Mouse (Mus musculus) forebrain, embryonic 12.5 days (tissue): ENCODE data around the gene Ryr2. TPM values are rescaled to one million over a fixed set of nuclear protein-coding genes. Genes with fewer than 3 reads are reported as not detected.

Source experiments
- ATAC-seq: fragments of 200-750 bp; cut with Nextera tagmentation; 2 replicates; pipeline ENCODE4 v1.8.0; 2017; ENCODE audit warnings: moderate TSS enrichment; ENCODE audit not compliant: low FRiP score
- H3K27ac ChIP-seq: fragments of 300-500 bp; sonication (generic); 2 replicates; pipeline ENCODE4 v1.5.1; 2016; ENCODE audit warnings: mild to moderate bottlenecking
- H3K27me3 ChIP-seq: fragments of 300-500 bp; sonication (generic); 2 replicates; pipeline ENCODE4 v1.6.1; 2016; ENCODE audit warnings: mild to moderate bottlenecking
- H3K36me3 ChIP-seq: fragments of 300-500 bp; sonication (generic); replicated peaks from 2 replicates; pipeline ENCODE4 v1.6.1; 2016; ENCODE audit warnings: mild to moderate bottlenecking
- H3K4me1 ChIP-seq: fragments of 300-500 bp; sonication (generic); 2 replicates; pipeline ENCODE4 v1.6.1; 2016
- H3K4me2 ChIP-seq: fragments of 300-500 bp; sonication (generic); 2 replicates; pipeline ENCODE4 v1.6.1; 2016; ENCODE audit warnings: mild to moderate bottlenecking, moderate library complexity
- H3K4me3 ChIP-seq: fragments of 300-500 bp; sonication (generic); replicated peaks from 2 replicates; pipeline ENCODE4 v1.5.1; 2016; ENCODE audit warnings: mild to moderate bottlenecking
- H3K9ac ChIP-seq: fragments of 300-500 bp; sonication (generic); 2 replicates; pipeline ENCODE4 v1.6.1; 2016; ENCODE audit warnings: mild to moderate bottlenecking
- H3K9me3 ChIP-seq: fragments of 300-500 bp; sonication (generic); 2 replicates; pipeline ENCODE4 v1.6.1; 2016
- WGBS: fragments of 180-500 bp; shearing (Covaris S2); methylation state at CpG from one replicate; pipeline ENCODE4 v1.1.7; 2016; 5-methylcytosine and 5-hydroxymethylcytosine counted together
- polyA plus RNA-seq: library from polyadenylated mRNA; unstranded; fragments of >200 nt; fragmentation: Nextera tagmentation; extraction: Ambion mirVana; gene quantifications from 2 replicates; pipeline ENCODE4 v1.2.1, GENCODE M21; 2016

Gene Ryr2
- polyA plus RNA-seq, 1 experiment from 2014 or later, result 0.37 TPM

- Histone ChIP-seq H3K9me3 (no peaks in the 10 kb centered on the region), H3K27ac (no peak overlapping the region), H3K4me2 (no peak overlapping the region), H3K36me3 (no peaks in the 10 kb centered on the region), H3K27me3 (no peaks in the 10 kb centered on the region), H3K4me1 (no peaks in the 10 kb centered on the region), H3K9ac (no peak overlapping the region), H3K4me3 (no peak overlapping the region)
- no peak for ATAC-seq
- 94% methylated on average over 3 of the region's 3 CpGs for WGBS
Observed at GRCm38 (mm10) chr13:12053910-12054309, 52.8 kb downstream of the Ryr2 start.

GRCm38 (mm10) chr13:12050809-12051208 lies 55.9 kb downstream of the Ryr2 start:
- Histone ChIP-seq H3K9me3 (no peaks in the 10 kb centered on the region), H3K27ac (no peak overlapping the region), H3K4me3 (no peak overlapping the region), H3K27me3 (no peaks in the 10 kb centered on the region), H3K36me3 (no peaks in the 10 kb centered on the region), H3K4me2 (no peak overlapping the region), H3K9ac (no peak overlapping the region), H3K4me1 (no peaks in the 10 kb centered on the region)
- no peak for ATAC-seq
- WGBS, result 87% methylated on average over 1 of the region's 1 CpGs

- H3K27ac ChIP-seq, result no peak overlapping the region
- ATAC-seq, result no peak
- H3K4me1 ChIP-seq, result no peaks in the 10 kb centered on the region
- no peaks in the 10 kb centered on the region for H3K36me3 ChIP-seq
- H3K9me3 ChIP-seq, result no peaks in the 10 kb centered on the region
- H3K4me3 ChIP-seq, result no peak overlapping the region
- 84% methylated on average over 4 of the region's 4 CpGs for WGBS
- no peaks in the 10 kb centered on the region for H3K27me3 ChIP-seq
- H3K4me2 ChIP-seq, result no peak overlapping the region
- no peak overlapping the region for H3K9ac ChIP-seq
Observed at GRCm38 (mm10) chr13:12047059-12047458, 59.7 kb downstream of the Ryr2 start.

GRCm38 (mm10) chr13:12044751-12045150 lies 62.0 kb downstream of the Ryr2 start:
- no peak for ATAC-seq
- Histone ChIP-seq H3K4me3 (no peak overlapping the region), H3K4me2 (no peak overlapping the region), H3K9me3 (no peaks in the 10 kb centered on the region), H3K9ac (no peak overlapping the region), H3K4me1 (no peaks in the 10 kb centered on the region), H3K27me3 (no peaks in the 10 kb centered on the region), H3K36me3 (no peaks in the 10 kb centered on the region), H3K27ac (no peak overlapping the region)
- 84% methylated on average over 2 of the region's 2 CpGs for WGBS

GRCm38 (mm10) chr13:12042891-12043491 lies 63.8 kb downstream of the Ryr2 start:
- 84% methylated on average over 8 of the region's 8 CpGs for WGBS
- ATAC-seq, result no peak
- Histone ChIP-seq H3K4me2 (no peak overlapping the region), H3K36me3 (no peaks in the 10 kb centered on the region), H3K9me3 (no peaks in the 10 kb centered on the region), H3K9ac (no peak overlapping the region), H3K4me1 (no peaks in the 10 kb centered on the region), H3K27ac (no peak overlapping the region), H3K27me3 (no peaks in the 10 kb centered on the region), H3K4me3 (no peak overlapping the region)

- H3K4me1 ChIP-seq, result no peaks in the 10 kb centered on the region
- no peak for ATAC-seq
- H3K27me3 ChIP-seq, result no peaks in the 10 kb centered on the region
- H3K9ac ChIP-seq, result no peak overlapping the region
- no peaks in the 10 kb centered on the region for H3K9me3 ChIP-seq
- H3K27ac ChIP-seq, result no peak overlapping the region
- H3K4me2 ChIP-seq, result no peak overlapping the region
- WGBS, result 88% methylated on average over 3 of the region's 3 CpGs
- H3K4me3 ChIP-seq, result no peak overlapping the region
- no peaks in the 10 kb centered on the region for H3K36me3 ChIP-seq
Observed at GRCm38 (mm10) chr13:12039967-12040366, 66.8 kb downstream of the Ryr2 start.

GRCm38 (mm10) chr13:12038676-12039075 lies 68.1 kb downstream of the Ryr2 start:
- H3K27me3 ChIP-seq, result no peaks in the 10 kb centered on the region
- no peaks in the 10 kb centered on the region for H3K36me3 ChIP-seq
- no peak overlapping the region for H3K27ac ChIP-seq
- H3K4me3 ChIP-seq, result no peak overlapping the region
- H3K4me1 ChIP-seq, result no peaks in the 10 kb centered on the region
- no peaks in the 10 kb centered on the region for H3K9me3 ChIP-seq
- no peak for ATAC-seq
- H3K4me2 ChIP-seq, result no peak overlapping the region
- 89% methylated on average over 4 of the region's 4 CpGs for WGBS
- H3K9ac ChIP-seq, result no peak overlapping the region

GRCm38 (mm10) chr13:12037241-12037640 lies 69.5 kb downstream of the Ryr2 start:
- H3K4me1 ChIP-seq, result no peaks in the 10 kb centered on the region
- H3K9me3 ChIP-seq, result no peaks in the 10 kb centered on the region
- no peak for ATAC-seq
- 85% methylated on average over 4 of the region's 4 CpGs for WGBS
- H3K27me3 ChIP-seq, result no peaks in the 10 kb centered on the region
- H3K27ac ChIP-seq, result no peak overlapping the region
- no peak overlapping the region for H3K4me3 ChIP-seq
- no peaks in the 10 kb centered on the region for H3K36me3 ChIP-seq
- H3K9ac ChIP-seq, result no peak overlapping the region
- H3K4me2 ChIP-seq, result no peak overlapping the region

- Histone ChIP-seq H3K4me1 (no peaks in the 10 kb centered on the region), H3K27ac (no peak overlapping the region), H3K27me3 (no peaks in the 10 kb centered on the region), H3K4me2 (no peak overlapping the region), H3K9ac (no peak overlapping the region), H3K36me3 (no peaks in the 10 kb centered on the region), H3K9me3 (no peaks in the 10 kb centered on the region), H3K4me3 (no peak overlapping the region)
- WGBS, result 80% methylated on average over 4 of the region's 4 CpGs
- no peak for ATAC-seq
Observed at GRCm38 (mm10) chr13:12036834-12037233, 69.9 kb downstream of the Ryr2 start.

- ATAC-seq, result no peak
- H3K9ac ChIP-seq, result no peak overlapping the region
- no peak overlapping the region for H3K4me2 ChIP-seq
- no peak overlapping the region for H3K4me3 ChIP-seq
- H3K27ac ChIP-seq, result no peak overlapping the region
- no peaks in the 10 kb centered on the region for H3K9me3 ChIP-seq
- H3K27me3 ChIP-seq, result no peaks in the 10 kb centered on the region
- WGBS, result 84% methylated on average over 6 of the region's 6 CpGs
- no peaks in the 10 kb centered on the region for H3K4me1 ChIP-seq
- H3K36me3 ChIP-seq, result no peaks in the 10 kb centered on the region
Observed at GRCm38 (mm10) chr13:12033914-12034313, 72.8 kb downstream of the Ryr2 start.

GRCm38 (mm10) chr13:12033272-12033671 lies 73.5 kb downstream of the Ryr2 start:
- WGBS, result 92% methylated on average over 5 of the region's 5 CpGs
- no peak overlapping the region for H3K27ac ChIP-seq
- H3K36me3 ChIP-seq, result no peaks in the 10 kb centered on the region
- no peak for ATAC-seq
- H3K27me3 ChIP-seq, result no peaks in the 10 kb centered on the region
- H3K9ac ChIP-seq, result no peak overlapping the region
- no peaks in the 10 kb centered on the region for H3K4me1 ChIP-seq
- H3K9me3 ChIP-seq, result no peaks in the 10 kb centered on the region
- no peak overlapping the region for H3K4me3 ChIP-seq
- H3K4me2 ChIP-seq, result no peak overlapping the region

GRCm38 (mm10) chr13:12029841-12030240 lies 76.9 kb downstream of the Ryr2 start:
- H3K36me3 ChIP-seq, result no peaks in the 10 kb centered on the region
- H3K27ac ChIP-seq, result no peak overlapping the region
- H3K4me1 ChIP-seq, result no peaks in the 10 kb centered on the region
- WGBS, result 88% methylated on average over 7 of the region's 7 CpGs
- no peak overlapping the region for H3K4me3 ChIP-seq
- no peak for ATAC-seq
- H3K9ac ChIP-seq, result no peak overlapping the region
- H3K27me3 ChIP-seq, result no peaks in the 10 kb centered on the region
- no peaks in the 10 kb centered on the region for H3K9me3 ChIP-seq
- no peak overlapping the region for H3K4me2 ChIP-seq

- H3K9ac ChIP-seq, result no peak overlapping the region
- no peak overlapping the region for H3K27ac ChIP-seq
- H3K4me3 ChIP-seq, result no peak overlapping the region
- no peaks in the 10 kb centered on the region for H3K27me3 ChIP-seq
- no peaks in the 10 kb centered on the region for H3K36me3 ChIP-seq
- no peaks in the 10 kb centered on the region for H3K9me3 ChIP-seq
- H3K4me1 ChIP-seq, result no peaks in the 10 kb centered on the region
- 94% methylated on average over 4 of the region's 4 CpGs for WGBS
- no peak overlapping the region for H3K4me2 ChIP-seq
- no peak for ATAC-seq
Observed at GRCm38 (mm10) chr13:12029326-12029725, 77.4 kb downstream of the Ryr2 start.
